In the genomic region with DNA sequence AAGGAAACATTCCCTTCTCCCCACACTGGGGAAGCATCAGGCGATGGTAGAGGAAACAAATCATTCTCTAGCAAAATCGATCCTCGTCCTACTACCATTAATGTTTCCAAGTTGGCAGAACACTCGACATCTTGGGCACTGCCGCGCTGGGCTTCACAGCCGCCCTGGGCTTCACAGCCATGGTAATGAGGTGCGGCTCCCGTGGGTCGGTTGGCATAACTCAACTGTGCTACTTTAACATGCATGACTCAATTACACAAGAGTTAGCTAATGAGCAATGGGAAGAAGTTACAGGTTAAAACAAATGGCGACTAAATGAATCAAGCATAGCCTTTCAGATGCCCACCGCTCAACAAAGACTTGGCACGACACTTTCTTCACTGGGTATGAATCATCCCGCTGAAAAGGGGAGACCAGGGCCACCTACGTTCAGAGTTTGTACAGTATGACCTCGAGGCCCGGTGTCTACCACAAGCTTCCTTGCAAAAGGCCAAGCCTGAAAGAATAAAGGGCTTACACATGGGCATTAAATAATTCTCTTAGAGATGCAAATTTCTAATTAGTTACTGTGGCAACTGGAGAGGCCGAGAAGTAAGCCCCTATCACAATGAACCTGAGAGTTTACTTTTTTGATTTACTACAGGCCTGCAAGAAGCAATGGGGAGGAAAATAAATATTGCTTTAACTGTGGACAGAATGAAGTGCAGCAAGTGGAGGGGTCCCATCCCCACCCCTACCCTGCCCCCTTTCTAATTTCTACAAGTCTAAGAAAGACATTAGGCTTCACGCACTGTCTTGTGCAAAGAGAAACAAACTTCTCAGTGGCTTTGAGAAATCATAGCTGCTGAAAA, we compare ENCODE assay signal across 27 mouse cellular contexts. TPM values are rescaled to one million over a fixed set of nuclear protein-coding genes. Genes with fewer than 3 reads are reported as not detected.
DNase-seq lines count a peak whose midpoint lies in the region; ATAC-seq lines count a peak whose summit lies in the region.
"Had no signal": no experiment of that assay in that cellular context is flagged by ENCODE, and none has a peak within 500 bp of the region (broad histone marks: within the 10 kb centered on the region; RNA-seq: fewer than 3 reads in every experiment).

No protein-coding gene starts in this region.

- WGBS in neural tube, embryonic 11.5 days, result 58% methylated on average over 19 of the region's 19 CpGs
- WGBS in forebrain, embryonic 14.5 days, result 16% methylated on average over 19 of the region's 19 CpGs
- 53% methylated on average over 19 of the region's 19 CpGs for WGBS in midbrain, embryonic 13.5 days

- H3K4me2 ChIP-seq in neural tube, embryonic 11.5 days (ENCODE audit: low read depth), result no peak overlapping the region
- 0 out of 2 replicates have a peak overlapping the region, but pooled peaks have one; percentile 6 for H3K4me2 ChIP-seq in forebrain, embryonic 14.5 days (ENCODE audit: low read length)
- no peak overlapping the region for H3K4me2 ChIP-seq in midbrain, embryonic 13.5 days (replicated peaks)
- H3K4me2 ChIP-seq: embryonic facial prominence, embryonic 15.5 days; heart, embryonic 13.5 days; stomach, embryonic 15.5 days had no signal

- ATAC-seq in neural tube, embryonic 11.5 days (ENCODE audit: insufficient read depth, low FRiP score, low TSS enrichment), result peak; percentile 92
- peak; percentile 90 for ATAC-seq in forebrain, embryonic 14.5 days
- peak; percentile 67; the same call in 1 of the 2 replicates for ATAC-seq in midbrain, embryonic 13.5 days
- ATAC-seq: activated CD4-positive, CD25-positive, alpha-beta regulatory T cell, adult 4 months; inflammation-experienced regulatory T-cells, adult 6 months; Patski had no signal

- 0 out of 2 replicates have a peak, but pooled peaks cover 8% of the 10 kb centered on the region for H3K27me3 ChIP-seq in neural tube, embryonic 11.5 days (ENCODE audit: control insufficient read depth, insufficient read depth, low read length)
- peaks cover 8% of the 10 kb centered on the region; the same call in 1 of the 2 replicates for H3K27me3 ChIP-seq in forebrain, embryonic 14.5 days (replicated peaks; ENCODE audit: control insufficient read depth, insufficient read depth, low read length)
- H3K27me3 ChIP-seq in midbrain, embryonic 13.5 days, result peaks cover 30% of the 10 kb centered on the region
- H3K27me3 ChIP-seq: embryonic facial prominence, embryonic 15.5 days; heart, embryonic 13.5 days; Patski; stomach, embryonic 15.5 days had no signal

- no peaks in the 10 kb centered on the region for H3K36me3 ChIP-seq in neural tube, embryonic 11.5 days (ENCODE audit: control insufficient read depth, insufficient read depth, low read length)
- H3K36me3 ChIP-seq in forebrain, embryonic 14.5 days (ENCODE audit: control insufficient read depth, insufficient read depth, low read length), result no peaks in the 10 kb centered on the region
- H3K36me3 ChIP-seq in midbrain, embryonic 13.5 days, result no peaks in the 10 kb centered on the region
- H3K36me3 ChIP-seq: embryonic facial prominence, embryonic 15.5 days; heart, embryonic 13.5 days; limb, embryonic 10.5 days; stomach, embryonic 15.5 days had no signal

- no peak overlapping the region for H3K27ac ChIP-seq in neural tube, embryonic 11.5 days (ENCODE audit: low read depth, low read length)
- no peak overlapping the region for H3K27ac ChIP-seq in forebrain, embryonic 14.5 days (ENCODE audit: low read depth, low read length)
- H3K27ac ChIP-seq in midbrain, embryonic 13.5 days, result no peak overlapping the region
- H3K27ac ChIP-seq: embryonic facial prominence, embryonic 15.5 days; gastrocnemius, adult 2 months; heart, embryonic 13.5 days; limb, embryonic 10.5 days; stomach, embryonic 15.5 days had no signal

- H3K4me1 ChIP-seq in neural tube, embryonic 11.5 days (ENCODE audit: control insufficient read depth, insufficient read depth, low read length), result 0 out of 2 replicates have a peak, but pooled peaks cover 3% of the 10 kb centered on the region
- H3K4me1 ChIP-seq in forebrain, embryonic 14.5 days (ENCODE audit: control insufficient read depth, insufficient read depth, low read length), result peaks cover 8% of the 10 kb centered on the region; the same call in 1 of the 2 replicates
- peaks cover 20% of the 10 kb centered on the region for H3K4me1 ChIP-seq in midbrain, embryonic 13.5 days (replicated peaks)
- H3K4me1 ChIP-seq: embryonic facial prominence, embryonic 15.5 days; heart, embryonic 13.5 days; megakaryocyte, embryonic 14.5 days; stomach, embryonic 15.5 days had no signal

- no peak overlapping the region for H3K9ac ChIP-seq in neural tube, embryonic 11.5 days (ENCODE audit: low read length)
- H3K9ac ChIP-seq in forebrain, embryonic 14.5 days (ENCODE audit: low read length), result no peak overlapping the region
- no peak overlapping the region for H3K9ac ChIP-seq in midbrain, embryonic 13.5 days (replicated peaks)
- H3K9ac ChIP-seq: embryonic facial prominence, embryonic 15.5 days; heart, embryonic 13.5 days; stomach, embryonic 15.5 days had no signal

- H3K9me3 ChIP-seq in neural tube, embryonic 11.5 days (ENCODE audit: control insufficient read depth, low read length), result no peaks in the 10 kb centered on the region
- no peaks in the 10 kb centered on the region for H3K9me3 ChIP-seq in forebrain, embryonic 14.5 days (replicated peaks; ENCODE audit: control insufficient read depth, low read length)
- H3K9me3 ChIP-seq in midbrain, embryonic 13.5 days, result no peaks in the 10 kb centered on the region
- H3K9me3 ChIP-seq: embryonic facial prominence, embryonic 15.5 days; heart, embryonic 13.5 days; limb, embryonic 10.5 days; megakaryocyte, embryonic 14.5 days; stomach, embryonic 15.5 days had no signal

- no peak overlapping the region for H3K4me3 ChIP-seq in neural tube, embryonic 11.5 days (ENCODE audit: low read depth, low read length)
- H3K4me3 ChIP-seq in forebrain, embryonic 14.5 days (ENCODE audit: low read depth, low read length), result no peak overlapping the region
- no peak overlapping the region for H3K4me3 ChIP-seq in midbrain, embryonic 13.5 days (replicated peaks)
- H3K4me3 ChIP-seq: embryonic facial prominence, embryonic 15.5 days; gastrocnemius, adult 2 months; heart, embryonic 13.5 days; limb, embryonic 10.5 days; megakaryocyte, embryonic 14.5 days; stomach, embryonic 15.5 days had no signal

- DNase-seq in neural tube, embryonic 11.5 days (ENCODE audit: low spot score), result peak; percentile 40
- DNase-seq in neural tube, embryonic 10.5 days (ENCODE audit: extremely low spot score, low spot score), result no peak
- DNase-seq in forebrain, embryonic 14.5 days (ENCODE audit: low spot score), result peak; percentile 78
- DNase-seq in frontal cortex, postnatal 36 days (ENCODE audit: low spot score in 2 of 2), result no peak
- no peak for DNase-seq in right cerebral cortex, postnatal 25 days
- no peak for DNase-seq in right cerebral cortex, postnatal 14 days
- DNase-seq: adrenal gland, postnatal 14 days; cerebellum, adult 11-12 months; cerebellum, postnatal 36 days; gastrocnemius, adult 2 months; heart, adult 18-20 months; kidney, adult 9 months; kidney, postnatal 36 days; lung, adult 18-20 months; lung, postnatal 14 days; thymus, adult 18-20 months; thymus, postnatal 4 days had no signal

RNA-seq across cellular contexts. Expression of gene Olig3, which starts 38.1 kb away (rescaled TPM):
- polyA plus RNA-seq in neural tube, embryonic 11.5 days (2014; fragmentation: Nextera tagmentation; extraction: Ambion mirVana), result 36.6 and 38.9 TPM in 2 replicates
- polyA plus RNA-seq in forebrain, embryonic 14.5 days (2014; fragmentation: Nextera tagmentation; extraction: Ambion mirVana), result 1.7 and 1.8 TPM in 2 replicates
- 9.3 and 25.7 TPM in 2 replicates for polyA plus RNA-seq in midbrain, embryonic 13.5 days (2015; fragmentation: Nextera tagmentation; extraction: Ambion mirVana)
- polyA plus RNA-seq: activated CD4-positive, CD25-positive, alpha-beta regulatory T cell, adult 4 months; embryonic facial prominence, embryonic 15.5 days; heart, embryonic 13.5 days; inflammation-experienced regulatory T-cells, adult 6 months; limb, embryonic 10.5 days; liver, adult 2 months had no signal

Comparison
In these comparisons a context has a peak if more than half of its experiments do, and no peak if none do; other contexts are left out.
1. DNase-seq: peak in neural tube, embryonic 11.5 days (single experiment) and forebrain, embryonic 14.5 days (single experiment); none in neural tube, embryonic 10.5 days (single experiment), frontal cortex, postnatal 36 days (0 of 2), right cerebral cortex, postnatal 25 days (single experiment) and right cerebral cortex, postnatal 14 days (single experiment).
2. Peak in every context shown above with its lines, with median percentiles within 50 percentile points of each other: ATAC-seq.